Mouse (Mus musculus): ENCODE results near the gene Mki67.

GRCm38 (mm10) chr7:135680334-135680733, 35.8 kb downstream of the Mki67 start:
- TF ChIP-seq POLR2A (IDR thresholded peaks at IDR 0.05; ENCODE audit: control insufficient read depth in 1 of 2, insufficient read depth in 1 of 2, low read depth in 1 of 2, low read length in 2 of 2, poor library complexity in 1 of 2): no peak
- no peak for TF ChIP-seq EP300 (IDR thresholded peaks at IDR 0.05; ENCODE audit: low read depth in 1 of 2, low read length in 2 of 2)
- TF ChIP-seq MYC (IDR thresholded peaks at IDR 0.05; ENCODE audit: low read depth, low read length): no peak
- TF ChIP-seq E2F4 (IDR thresholded peaks at IDR 0.05; ENCODE audit: borderline replicate concordance, low read depth, low read length): no peak
- no peak for TF ChIP-seq GABPA (IDR thresholded peaks at IDR 0.05; ENCODE audit: low read depth, low read length)
- peak; percentile 69 to 85 (median 79) for TF ChIP-seq CTCF (IDR thresholded peaks at IDR 0.05 in 2 of 3, conservative IDR thresholded peaks at IDR 0.05 in 1 of 3; ENCODE audit: control insufficient read depth in 1 of 3, insufficient read depth in 1 of 3, low read depth in 2 of 3, low read length in 3 of 3, poor library complexity in 1 of 3, severe bottlenecking in 1 of 3)
- no peak for TF ChIP-seq HCFC1 (IDR thresholded peaks at IDR 0.05; ENCODE audit: low read depth, low read length)

Measured in MEL (cell line).